Comparison of ENCODE assay signal across 8 mouse cellular contexts in genomic region chr16:21995304-21995703, GRCm38 (mm10). TPM values are rescaled to one million over a fixed set of nuclear protein-coding genes. Genes with fewer than 3 reads are reported as not detected.
DNase-seq lines count a peak whose midpoint lies in the region; ATAC-seq and TF ChIP-seq lines count a peak whose summit lies in the region.

Gene Liph (minus strand): TSS chr16:21995663.

- H3K4me2 ChIP-seq in heart, embryonic 14.5 days (ENCODE audit: low read length): peak within 1 kb of the TSS; percentile 61

- WGBS in heart, embryonic 14.5 days: 20% methylated on average over 16 of the region's 16 CpGs
- 10% methylated on average over 16 of the region's 16 CpGs for whole genome bisulfite sequencing in cerebellum, adult 2 months

- DNase-seq in ES-E14 (ENCODE audit: low read depth, low spot score): peak; percentile 60
- DNase-seq in c-Kit-negative CD71-positive TER-119-positive erythroid progenitor cells, embryonic 14.5 days (ENCODE audit: low read depth, low spot score): peak; percentile 41
- peak; percentile 37 for DNase-seq in kidney, postnatal 10 days
- peak; percentile 34 for DNase-seq in lung, postnatal 14 days
- DNase-seq in spleen, postnatal 4 days (ENCODE audit: low spot score in 2 of 2): peak; percentile 29 to 71
- DNase-seq in layer of hippocampus, adult 9-10 months (ENCODE audit: low spot score): no peak
- no peak for DNase-seq in cerebellum, adult 2 months

- no peaks in the 10 kb centered on the region for H3K27me3 ChIP-seq in heart, embryonic 14.5 days (ENCODE audit: control insufficient read depth, insufficient read depth, low read length)
- no peaks in the 10 kb centered on the region for H3K27me3 ChIP-seq in cerebellum, adult 2 months (ENCODE audit: control insufficient read depth, insufficient read depth, low read length)

- H3K27ac ChIP-seq in ES-E14 (ENCODE audit: insufficient read depth, low read depth, low read length, poor library complexity, severe bottlenecking): peak within 1 kb of the TSS; percentile 69
- H3K27ac ChIP-seq in heart, embryonic 14.5 days (replicated peaks in 1 of 2; ENCODE audit: control insufficient read depth in 1 of 2, insufficient read depth in 1 of 2, low read depth in 2 of 2, low read length in 2 of 2): no peak within 1 kb of the TSS
- no peak within 1 kb of the TSS for H3K27ac ChIP-seq in cerebellum, adult 2 months (ENCODE audit: insufficient read depth, low read length)

- H3K9ac ChIP-seq in ES-E14 (ENCODE audit: insufficient read depth, low read depth, low read length, poor library complexity, severe bottlenecking): peak within 1 kb of the TSS; percentile 63; the same call in 1 of the 2 replicates
- H3K9ac ChIP-seq in heart, embryonic 14.5 days (ENCODE audit: low read length): peak within 1 kb of the TSS; percentile 48; the same call in 1 of the 2 replicates

- TF ChIP-seq POLR2A in cerebellum, adult 2 months (IDR thresholded peaks at IDR 0.05; ENCODE audit: borderline replicate concordance, insufficient read depth, low read length): no peak

- H3K4me3 ChIP-seq in ES-E14 (ENCODE audit: insufficient read depth in 1 of 2, low read depth in 1 of 2, low read length in 2 of 2, poor library complexity in 1 of 2, severe bottlenecking in 1 of 2): peak within 1 kb of the TSS; percentile 65 to 69
- H3K4me3 ChIP-seq in heart, embryonic 14.5 days (ENCODE audit: control insufficient read depth in 1 of 2, insufficient read depth in 1 of 2, low read depth in 1 of 2, low read length in 2 of 2): peak within 1 kb of the TSS; percentile 14 to 30
- H3K4me3 ChIP-seq in cerebellum, adult 2 months (replicated peaks; ENCODE audit: insufficient read depth, low read depth, low read length): no peak within 1 kb of the TSS

- H3K36me3 ChIP-seq in ES-E14 (ENCODE audit: control insufficient read depth, insufficient read depth, low read length, poor library complexity, severe bottlenecking): no peaks in the 10 kb centered on the region
- no peaks in the 10 kb centered on the region for H3K36me3 ChIP-seq in heart, embryonic 14.5 days (ENCODE audit: control insufficient read depth, insufficient read depth, low read length)

- TF ChIP-seq CTCF in cerebellum, adult 2 months (IDR thresholded peaks at IDR 0.05; ENCODE audit: borderline replicate concordance, insufficient read depth, low read depth, low read length): no peak

- no peak for ATAC-seq in heart, embryonic 14.5 days (ENCODE audit: insufficient number of reproducible peaks, insufficient read depth, low FRiP score, low read depth)

- peaks cover 6 to 22% of the 10 kb centered on the region in 2 experiments; a peak in 3 of 4 replicates for H3K4me1 ChIP-seq in ES-E14 (ENCODE audit: control insufficient read depth in 2 of 2, insufficient read depth in 2 of 2, low read length in 2 of 2, poor library complexity in 1 of 2)
- peaks cover 0 to 3% of the 10 kb centered on the region in 2 experiments; a peak in 2 of 4 replicates for H3K4me1 ChIP-seq in heart, embryonic 14.5 days (ENCODE audit: control insufficient read depth in 2 of 2, insufficient read depth in 2 of 2, low read length in 2 of 2)
- peaks cover 3% of the 10 kb centered on the region; the same call in 1 of the 2 replicates for H3K4me1 ChIP-seq in cerebellum, adult 2 months (ENCODE audit: control insufficient read depth, insufficient read depth, low read length)

- no peaks in the 10 kb centered on the region for H3K9me3 ChIP-seq in ES-E14 (ENCODE audit: control insufficient read depth, insufficient read depth, low read depth, low read length)
- H3K9me3 ChIP-seq in heart, embryonic 14.5 days (ENCODE audit: control insufficient read depth, low read length): no peaks in the 10 kb centered on the region

- in situ Hi-C loops in ES-E14 (cut with MboI; ENCODE audit: low sequenced_read_pairs in 2 of 2, unreplicated experiment in 2 of 2): no loop called here

TF ChIP-seq in ES-E14, 5 proteins besides CTCF, POLR2A, EP300 and RAD21:
- TF ChIP-seq ZC3H11A (IDR thresholded peaks at IDR 0.05; ENCODE audit: borderline replicate concordance, low read depth, low read length) (no peak), MAFK (IDR thresholded peaks at IDR 0.05; ENCODE audit: insufficient read depth, low read depth, low read length) (no peak), ZNF384 (IDR thresholded peaks at IDR 0.05; ENCODE audit: low read depth, low read length) (no peak), HCFC1 (IDR thresholded peaks at IDR 0.05; ENCODE audit: borderline replicate concordance, insufficient read depth, low read length) (no peak), CHD2 (IDR thresholded peaks at IDR 0.05; ENCODE audit: low read depth, low read length) (no peak)

RNA-seq across cellular contexts. Expression of gene Liph, which starts in this region (rescaled TPM):
- total RNA-seq in ES-E14 (2012; rRNA removed): 24.5 and 32.5 TPM in 2 replicates
- 0.20 TPM in 1 of 2 replicates, not detected in the other for polyA plus RNA-seq in heart, embryonic 14.5 days (2014; fragmentation: Nextera tagmentation; extraction: Ambion mirVana)
- polyA plus RNA-seq in cerebellum, adult 2 months (2012; rRNA removed): 0.44 and 0.62 TPM in 2 replicates

Comparison
In these comparisons a context has a peak if more than half of its experiments do, and no peak if none do; other contexts are left out.
1. DNase-seq: peak in ES-E14 (single experiment), c-Kit-negative CD71-positive TER-119-positive erythroid progenitor cells, embryonic 14.5 days (single experiment), kidney, postnatal 10 days (single experiment), lung, postnatal 14 days (single experiment) and spleen, postnatal 4 days (2 of 2); none in layer of hippocampus, adult 9-10 months (single experiment) and cerebellum, adult 2 months (0 of 2).